Mouse (Mus musculus): Measurements from ENCODE around the gene Chat. TPM values are rescaled to one million over a fixed set of nuclear protein-coding genes. Genes with fewer than 3 reads are reported as not detected.
A peak's percentile ranks its signal among the peaks of the same experiment; 100 is the strongest.
"Not testable (repeated sequence)": the region's sequence is repeated elsewhere in the genome, so short reads cannot be mapped to it uniquely, and the experiment has no call there.

The Chat gene
- total RNA-seq, 2 experiments from 2014 or later = 0.76 to 3.1 TPM

- DNase-seq (ENCODE audit: low spot score in 2 of 2) = no peak
- intact Hi-C loops (cut with DNase I) = no loop called here
Observed at GRCm38 (mm10) chr14:32464601-32465505, 936 bp downstream of the Chat start, which contains the start of gene Slc18a3. TSS of gene Slc18a3 (minus strand) at chr14:32464850.

GRCm38 (mm10) chr14:32463211-32464040 is 2.4 kb downstream of the Chat start:
- intact Hi-C loops (cut with DNase I) = no loop called here
- DNase-seq (ENCODE audit: low spot score in 2 of 2) = no peak

- no peak for DNase-seq (ENCODE audit: low spot score in 2 of 2)
Observed at GRCm38 (mm10) chr14:32452552-32452951, 13.2 kb downstream of the Chat start.

GRCm38 (mm10) chr14:32446989-32447388 is 18.8 kb downstream of the Chat start:
- no peak for DNase-seq (ENCODE audit: low spot score in 2 of 2)
- intact Hi-C loops (cut with DNase I) = no loop called here

More at GRCm38 (mm10) chr14:32452552-32452951, 13.2 kb downstream of the Chat start:
- intact Hi-C loops (cut with DNase I) = no loop called here

- no peak for DNase-seq (ENCODE audit: low spot score in 2 of 2)
- intact Hi-C loops (cut with DNase I) = no loop called here
Observed at GRCm38 (mm10) chr14:32443446-32443845, 22.3 kb downstream of the Chat start.

- intact Hi-C loops (cut with DNase I) = no loop called here
- DNase-seq (ENCODE audit: low spot score in 2 of 2) = no peak
Observed at GRCm38 (mm10) chr14:32439744-32440143, 26.0 kb downstream of the Chat start.

GRCm38 (mm10) chr14:32439316-32439715 is 26.5 kb downstream of the Chat start:
- no peak for DNase-seq (ENCODE audit: low spot score in 2 of 2)
- intact Hi-C loops (cut with DNase I) = no loop called here

GRCm38 (mm10) chr14:32437352-32437793 is 28.4 kb downstream of the Chat start:
- intact Hi-C loops (cut with DNase I) = no loop called here
- DNase-seq (ENCODE audit: low spot score in 2 of 2) = no peak

GRCm38 (mm10) chr14:32429030-32429602 is 36.7 kb downstream of the Chat start:
- intact Hi-C loops (cut with DNase I) = no loop called here
- DNase-seq (ENCODE audit: low spot score in 2 of 2) = no peak

- DNase-seq (ENCODE audit: low spot score in 2 of 2) = no peak
- intact Hi-C loops (cut with DNase I) = no loop called here
Observed at GRCm38 (mm10) chr14:32423946-32424345, 41.8 kb downstream of the Chat start.

- intact Hi-C loops (cut with DNase I) = no loop called here
- DNase-seq (ENCODE audit: low spot score in 2 of 2) = no peak
Observed at GRCm38 (mm10) chr14:32418747-32419146, 47.0 kb downstream of the Chat start.

GRCm38 (mm10) chr14:32412075-32412474 is 53.7 kb downstream of the Chat start:
- DNase-seq (ENCODE audit: low spot score in 2 of 2) = peak in 1 of 2 experiments; percentile 27
- intact Hi-C loops (cut with DNase I) = no loop called here

GRCm38 (mm10) chr14:32410084-32410483 is 55.7 kb downstream of the Chat start:
- DNase-seq (ENCODE audit: low spot score in 2 of 2) = no peak
- intact Hi-C loops (cut with DNase I) = no loop called here

GRCm38 (mm10) chr14:32405399-32405798 is 60.4 kb downstream of the Chat start:
- DNase-seq (ENCODE audit: low spot score in 2 of 2); intact Hi-C loops (cut with DNase I): not testable (repeated sequence)

GRCm38 (mm10) chr14:32388196-32388595 is 77.6 kb downstream of the Chat start, which contains the start of gene 1700024G13Rik:
TSS of gene 1700024G13Rik (minus strand) at chr14:32388391.
- intact Hi-C loops (cut with DNase I) = no loop called here
- no peak for DNase-seq (ENCODE audit: low spot score in 2 of 2)

- intact Hi-C loops (cut with DNase I) = no loop called here
- no peak for DNase-seq (ENCODE audit: low spot score in 2 of 2)
Observed at GRCm38 (mm10) chr14:32381619-32382018, 84.2 kb downstream of the Chat start.

GRCm38 (mm10) chr14:32381066-32381465 is 84.7 kb downstream of the Chat start:
- intact Hi-C loops (cut with DNase I) = no loop called here
- DNase-seq (ENCODE audit: low spot score in 2 of 2) = peak in 1 of 2 experiments; percentile 7

- no peak for DNase-seq (ENCODE audit: low spot score in 2 of 2)
- intact Hi-C loops (cut with DNase I) = no loop called here
Observed at GRCm38 (mm10) chr14:32380099-32380480, 85.7 kb downstream of the Chat start.

- no peak for DNase-seq (ENCODE audit: low spot score in 2 of 2)
- intact Hi-C loops (cut with DNase I) = no loop called here
Observed at GRCm38 (mm10) chr14:32379395-32380098, 86.2 kb downstream of the Chat start.
